In the genomic region with DNA sequence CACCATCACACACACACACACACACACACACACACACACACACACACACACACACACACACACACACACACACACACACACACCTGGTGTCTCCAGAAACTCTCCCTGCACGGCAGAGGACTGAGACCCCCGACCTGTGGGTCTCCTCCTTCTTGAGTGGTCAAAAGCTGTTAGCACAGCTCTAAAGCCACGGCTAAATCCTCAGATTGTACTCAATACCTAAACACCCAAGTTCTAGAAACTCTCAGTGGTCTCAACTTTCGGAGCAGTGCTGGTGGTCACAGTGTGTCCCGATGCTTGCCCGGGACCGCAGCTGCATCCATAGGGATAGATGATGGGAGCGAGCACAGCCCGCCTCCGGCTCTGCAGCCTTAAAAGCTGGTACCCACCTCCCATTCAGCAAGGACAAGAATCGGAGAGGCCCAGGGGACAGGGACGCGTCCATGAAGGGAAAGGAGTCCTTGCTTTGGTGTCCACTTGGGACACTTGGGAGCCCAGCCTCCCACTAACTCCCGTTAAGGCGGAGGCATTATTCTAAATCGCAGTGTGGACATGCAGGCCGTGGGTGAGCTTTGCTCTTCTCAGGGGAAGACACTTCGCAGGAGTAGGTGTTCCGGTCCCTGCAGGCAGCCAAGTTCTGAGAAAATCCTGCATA, we compare ENCODE assay signal across 10 mouse cellular contexts. TPM values are rescaled to one million over a fixed set of nuclear protein-coding genes. Genes with fewer than 3 reads are reported as not detected.
DNase-seq lines count a peak whose midpoint lies in the region; ATAC-seq lines count a peak whose summit lies in the region.
"Had no signal": no experiment of that assay in that cellular context is flagged by ENCODE, and none has a peak within 500 bp of the region (broad histone marks: within the 10 kb centered on the region; RNA-seq: fewer than 3 reads in every experiment).

No protein-coding gene starts in this region.

- peak; percentile 7 to 11 for DNase-seq in kidney, postnatal 4 days
- DNase-seq in left cerebral cortex, postnatal 4 days = peak; percentile 32
- peak; percentile 26 for DNase-seq in right cerebral cortex, postnatal 25 days
- no peak for DNase-seq in lung, postnatal 25 days (ENCODE audit: low spot score)
- DNase-seq in kidney, postnatal 10 days = no peak
- DNase-seq: cerebellum, adult 11-12 months; lung, postnatal 36 days had no signal

- H3K4me3 ChIP-seq in kidney, embryonic 16.5 days (ENCODE audit: low read length) = no peak overlapping the region
- peak overlapping the region; percentile 6 for H3K4me3 ChIP-seq in embryonic facial prominence, embryonic 13.5 days

- ATAC-seq in kidney, embryonic 16.5 days (ENCODE audit: low FRiP score, low TSS enrichment) = no peak
- no peak for ATAC-seq in embryonic facial prominence, embryonic 13.5 days (ENCODE audit: insufficient number of reproducible peaks, insufficient read depth, low FRiP score, low TSS enrichment, low read depth)

- intact Hi-C loops in left cerebral cortex, postnatal 4 days (cut with DNase I) = no loop called here

- no peaks in the 10 kb centered on the region for H3K9me3 ChIP-seq in kidney, embryonic 16.5 days (ENCODE audit: low read length)
- H3K9me3 ChIP-seq in embryonic facial prominence, embryonic 13.5 days = no peaks in the 10 kb centered on the region

- WGBS in kidney, embryonic 16.5 days = 2% methylated on average over 19 of the region's 19 CpGs
- WGBS in embryonic facial prominence, embryonic 13.5 days = 2% methylated on average over 19 of the region's 19 CpGs

- H3K9ac ChIP-seq in kidney, embryonic 16.5 days (replicated peaks; ENCODE audit: low read length) = no peak overlapping the region
- H3K9ac ChIP-seq in embryonic facial prominence, embryonic 13.5 days = no peak overlapping the region

- H3K4me2 ChIP-seq in kidney, embryonic 16.5 days (replicated peaks; ENCODE audit: low read depth, low read length) = no peak overlapping the region
- H3K4me2 ChIP-seq in embryonic facial prominence, embryonic 13.5 days = peak overlapping the region; percentile 57; the same call in 1 of the 2 replicates

- peaks cover 84% of the 10 kb centered on the region for H3K27me3 ChIP-seq in kidney, embryonic 16.5 days (ENCODE audit: insufficient read depth, low read length)
- peaks cover 93% of the 10 kb centered on the region for H3K27me3 ChIP-seq in embryonic facial prominence, embryonic 13.5 days

- H3K27ac ChIP-seq in kidney, embryonic 16.5 days (ENCODE audit: low read length) = no peak overlapping the region
- no peak overlapping the region for H3K27ac ChIP-seq in embryonic facial prominence, embryonic 13.5 days

- peaks cover 41% of the 10 kb centered on the region for H3K4me1 ChIP-seq in kidney, embryonic 16.5 days (ENCODE audit: insufficient read depth, low read length)
- H3K4me1 ChIP-seq in embryonic facial prominence, embryonic 13.5 days = peaks cover 43% of the 10 kb centered on the region

- no peaks in the 10 kb centered on the region for H3K36me3 ChIP-seq in kidney, embryonic 16.5 days (ENCODE audit: insufficient read depth, low read length)
- no peaks in the 10 kb centered on the region for H3K36me3 ChIP-seq in embryonic facial prominence, embryonic 13.5 days

RNA-seq across cellular contexts. Expression of a gene that starts 2.7 kb away (rescaled TPM):
- polyA plus RNA-seq in kidney, embryonic 16.5 days (2015; fragmentation: Nextera tagmentation; extraction: Ambion mirVana) = not detected in 2 replicates
- 0.80 and 1.4 TPM in 2 replicates for polyA plus RNA-seq in embryonic facial prominence, embryonic 13.5 days (2015; fragmentation: Nextera tagmentation; extraction: Ambion mirVana)
- 10 to 100 TPM; 11.6 to 14.7 TPM for total RNA-seq in left cerebral cortex, postnatal 4 days (2021)
- total RNA-seq: gastrocnemius, postnatal 10 days had no signal

Comparison
In these comparisons a context has a peak if more than half of its experiments do, and no peak if none do; other contexts are left out.
1. DNase-seq: peak in kidney, postnatal 4 days (2 of 2), left cerebral cortex, postnatal 4 days (single experiment) and right cerebral cortex, postnatal 25 days (single experiment); none in lung, postnatal 25 days (single experiment) and kidney, postnatal 10 days (single experiment).